Mouse (Mus musculus) liver, postnatal 0 days (tissue): Measurements from ENCODE around the gene 4930402H24Rik. TPM values are rescaled to one million over a fixed set of nuclear protein-coding genes. Genes with fewer than 3 reads are reported as not detected.

ENCODE experiments used
- ATAC-seq: fragments of 200-750 bp; cut with Nextera tagmentation; 2 replicates; pipeline ENCODE4 v1.8.0; 2017; ENCODE audit warnings: mild to moderate bottlenecking, moderate library complexity
- DNase-seq: peaks from one replicate; pipeline ENCODE4 v3.0.0-alpha.2; 2016
- H3K27ac ChIP-seq: fragments of 300-500 bp; sonication (generic); 2 replicates; pipeline ENCODE4 v1.5.1; 2014; ENCODE audit warnings: antibody characterized with exemption, moderate library complexity, mild to moderate bottlenecking, low read depth
- H3K27me3 ChIP-seq: fragments of 300-500 bp; sonication (generic); 2 replicates; pipeline ENCODE4 v1.6.1; 2014; ENCODE audit warnings: low read length, control low read depth, mixed read lengths; ENCODE audit not compliant: insufficient read depth
- H3K36me3 ChIP-seq: fragments of 300-500 bp; sonication (generic); replicated peaks from 2 replicates; pipeline ENCODE4 v1.6.1; 2014; ENCODE audit warnings: mild to moderate bottlenecking, control low read depth, low read length, moderate library complexity, mixed read lengths; ENCODE audit not compliant: insufficient read depth
- H3K4me1 ChIP-seq: fragments of 300-500 bp; sonication (generic); 2 replicates; pipeline ENCODE4 v1.6.1; 2014; ENCODE audit warnings: antibody characterized with exemption, mild to moderate bottlenecking, control low read depth; ENCODE audit not compliant: insufficient read depth
- H3K4me2 ChIP-seq: fragments of 300-500 bp; sonication (generic); 2 replicates; pipeline ENCODE4 v1.6.1; 2014; ENCODE audit warnings: low read depth, mild to moderate bottlenecking, low read length, moderate library complexity, mixed read lengths
- H3K4me3 ChIP-seq: fragments of 300-500 bp; sonication (generic); 2 replicates; pipeline ENCODE4 v1.5.1; 2014; ENCODE audit warnings: low read depth, low read length
- H3K9ac ChIP-seq: fragments of 300-500 bp; sonication (generic); replicated peaks from 2 replicates; pipeline ENCODE4 v1.6.1; 2014; ENCODE audit warnings: mild to moderate bottlenecking, moderate library complexity
- H3K9me3 ChIP-seq: fragments of 300-500 bp; sonication (generic); 2 replicates; pipeline ENCODE4 v1.6.1; 2016; ENCODE audit warnings: mild to moderate bottlenecking, control low read depth, low read length, mixed read lengths
- CTCF ChIP-seq: sonication (generic); IDR thresholded peaks from 2 replicates; pipeline ENCODE4 v1.5.1; 2016; ENCODE audit warnings: antibody characterized with exemption, low read depth
- EP300 ChIP-seq: IDR thresholded peaks from 2 replicates; pipeline ENCODE4 v1.6.1; 2016; ENCODE audit warnings: antibody characterized with exemption, low read depth, mild to moderate bottlenecking
- WGBS: fragments of 180-500 bp; shearing (Covaris S2); extraction: QIAGEN DNeasy Blood & Tissue Kit; methylation state at CpG from one replicate; pipeline ENCODE4 v1.1.7; 2014; ENCODE audit not compliant: insufficient replicate concordance; 5-methylcytosine and 5-hydroxymethylcytosine counted together
- polyA plus RNA-seq: library from polyadenylated mRNA; unstranded; fragments of >200 nt; fragmentation: Nextera tagmentation; extraction: Ambion mirVana; gene quantifications from 2 replicates; pipeline ENCODE4 v1.2.1, GENCODE M21; 2015

The 4930402H24Rik gene
- polyA plus RNA-seq, 1 experiment from 2014 or later: 8.9 TPM

GRCm38 (mm10) chr2:130816205-130816604 is 90.0 kb downstream of the 4930402H24Rik start:
- no peak for DNase-seq
- ATAC-seq: no peak
- no peaks in the 10 kb centered on the region for H3K27me3 ChIP-seq
- no peak overlapping the region for H3K4me2 ChIP-seq
- H3K4me1 ChIP-seq: peaks cover 6% of the 10 kb centered on the region; the same call in 1 of the 2 replicates
- H3K36me3 ChIP-seq: peaks cover 20% of the 10 kb centered on the region
- peak overlapping the region; percentile 62; the same call in 1 of the 2 replicates for H3K27ac ChIP-seq
- no peaks in the 10 kb centered on the region for H3K9me3 ChIP-seq
- H3K9ac ChIP-seq: no peak overlapping the region
- TF ChIP-seq EP300 (no peak), CTCF (no peak)
- WGBS: 79% methylated on average over 5 of the region's 5 CpGs
- no peak overlapping the region for H3K4me3 ChIP-seq

DNA sequence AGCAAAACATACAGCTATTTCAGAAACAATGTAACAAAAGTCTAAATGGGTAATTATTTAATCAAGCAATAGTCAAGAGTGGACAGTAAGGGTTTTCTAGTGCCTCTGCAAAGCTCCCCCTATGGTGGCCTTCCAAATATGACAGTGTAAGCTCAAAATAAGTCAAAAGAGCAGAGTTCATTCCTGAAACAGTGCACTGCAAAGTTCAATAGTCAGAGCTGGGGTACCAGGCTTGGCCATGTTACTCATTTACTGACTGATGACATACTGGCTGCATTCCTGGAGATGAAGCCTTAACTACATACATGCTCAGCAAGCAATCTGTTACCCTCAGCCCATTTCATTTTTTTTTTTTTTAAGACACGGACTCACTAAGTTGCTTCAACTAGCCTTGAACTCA is 91.7 kb downstream of the 4930402H24Rik start:
- H3K27ac ChIP-seq: peak overlapping the region; percentile 62
- no peaks in the 10 kb centered on the region for H3K27me3 ChIP-seq
- no peak overlapping the region for H3K4me3 ChIP-seq
- 48% methylated on average over 1 of the region's 1 CpGs for WGBS
- peaks cover 6% of the 10 kb centered on the region; the same call in 1 of the 2 replicates for H3K4me1 ChIP-seq
- 0 out of 2 replicates have a peak overlapping the region, but pooled peaks have one; percentile 11 for H3K4me2 ChIP-seq
- ATAC-seq: peak; percentile 93
- peak; percentile 18 for DNase-seq
- H3K9ac ChIP-seq: no peak overlapping the region
- H3K9me3 ChIP-seq: no peaks in the 10 kb centered on the region
- TF ChIP-seq CTCF (0 out of 2 replicates have a peak, but pooled peaks have one; percentile 17), EP300 (0 out of 2 replicates have a peak, but pooled peaks have one; percentile 31)
- peaks cover 19% of the 10 kb centered on the region for H3K36me3 ChIP-seq

DNA sequence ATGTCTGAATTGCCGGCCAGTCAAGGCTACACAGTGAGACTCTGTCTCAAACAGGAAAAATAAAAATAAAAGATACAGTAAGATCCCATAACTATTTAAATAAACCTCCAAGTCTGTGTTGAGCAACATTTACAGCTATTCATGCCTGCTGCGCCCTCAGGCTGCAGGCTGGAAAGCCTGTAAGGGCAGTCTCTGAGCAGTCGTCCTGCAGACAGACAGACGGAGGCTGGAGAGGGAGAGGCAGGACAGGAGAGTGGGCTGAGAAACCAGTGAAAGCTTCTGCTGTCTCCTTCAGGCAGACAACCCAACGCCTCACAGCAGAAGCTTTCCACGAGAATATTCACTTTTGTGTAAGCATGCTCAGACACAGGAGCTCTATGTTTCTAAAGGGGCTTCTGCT is 92.5 kb downstream of the 4930402H24Rik start:
- H3K4me1 ChIP-seq: peaks cover 6% of the 10 kb centered on the region; the same call in 1 of the 2 replicates
- ATAC-seq (no peak), DNase-seq (no peak)
- H3K4me3 ChIP-seq: no peak overlapping the region
- H3K36me3 ChIP-seq: peaks cover 21% of the 10 kb centered on the region
- 66% methylated on average over 6 of the region's 6 CpGs for WGBS
- H3K4me2 ChIP-seq: peak overlapping the region; percentile 11; the same call in 1 of the 2 replicates
- TF ChIP-seq CTCF: no peak
- TF ChIP-seq EP300: no peak
- H3K27me3 ChIP-seq: no peaks in the 10 kb centered on the region
- no peaks in the 10 kb centered on the region for H3K9me3 ChIP-seq
- 0 out of 2 replicates have a peak overlapping the region, but pooled peaks have one; percentile 16 for H3K27ac ChIP-seq
- H3K9ac ChIP-seq: no peak overlapping the region

DNA sequence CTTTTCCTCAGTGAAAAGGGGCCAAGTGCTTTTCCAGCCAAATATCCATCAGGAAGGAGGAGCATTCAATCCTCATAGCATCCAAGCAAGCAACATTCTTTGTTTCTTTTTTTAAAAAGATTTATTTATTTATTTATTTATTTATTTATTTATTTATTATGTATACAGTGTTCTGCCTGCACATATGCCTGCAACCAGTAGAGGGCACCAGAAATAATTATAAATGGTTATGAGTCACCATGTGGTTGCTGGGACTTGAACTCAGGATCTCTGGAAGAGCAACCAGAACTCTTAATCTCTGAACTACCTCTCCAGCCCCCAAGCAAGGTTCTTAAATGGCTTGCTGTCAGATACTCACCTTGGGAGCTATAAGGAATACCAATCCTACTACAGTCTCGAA is 93.7 kb downstream of the 4930402H24Rik start:
- Histone ChIP-seq H3K9ac (no peak overlapping the region), H3K27me3 (no peaks in the 10 kb centered on the region), H3K9me3 (no peaks in the 10 kb centered on the region), H3K4me1 (peaks cover 6% of the 10 kb centered on the region; the same call in 1 of the 2 replicates), H3K27ac (no peak overlapping the region), H3K4me3 (no peak overlapping the region), H3K36me3 (peaks cover 23% of the 10 kb centered on the region), H3K4me2 (no peak overlapping the region)
- 91% methylated on average over 1 of the region's 1 CpGs for WGBS
- no peak for ATAC-seq
- no peak for DNase-seq
- no peak for TF ChIP-seq EP300
- peak; percentile 38 for TF ChIP-seq CTCF

- H3K4me3 ChIP-seq: no peak overlapping the region
- H3K4me1 ChIP-seq: no peaks in the 10 kb centered on the region
- TF ChIP-seq EP300: no peak
- no peak for TF ChIP-seq CTCF
- no peaks in the 10 kb centered on the region for H3K27me3 ChIP-seq
- no peak for DNase-seq
- no peak overlapping the region for H3K4me2 ChIP-seq
- WGBS: 84% methylated on average over 3 of the region's 3 CpGs
- H3K9me3 ChIP-seq: no peaks in the 10 kb centered on the region
- no peak overlapping the region for H3K9ac ChIP-seq
- peaks cover 22% of the 10 kb centered on the region for H3K36me3 ChIP-seq
- no peak for ATAC-seq
- H3K27ac ChIP-seq: no peak overlapping the region
Measured at GRCm38 (mm10) chr2:130805146-130805545, 101.1 kb downstream of the 4930402H24Rik start.

DNA sequence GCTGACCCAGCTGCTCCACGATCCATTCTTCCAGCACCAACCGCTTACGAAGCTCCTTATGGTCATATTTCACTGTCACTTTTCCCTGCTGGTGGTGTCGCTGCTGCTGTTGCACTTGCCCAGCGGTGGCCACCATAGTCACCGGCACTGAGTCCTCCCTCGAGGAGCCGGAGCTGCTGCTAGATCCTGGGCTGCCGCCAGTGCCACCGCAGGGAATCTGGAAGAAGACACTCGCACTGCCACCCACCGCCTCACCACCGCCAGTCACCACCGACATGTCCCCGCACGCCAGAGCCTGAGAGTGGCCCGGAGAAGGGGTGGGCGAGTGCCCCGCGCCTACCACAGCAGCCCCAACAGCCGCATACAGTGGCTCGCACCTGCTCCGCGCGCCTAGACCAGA is 102.5 kb downstream of the 4930402H24Rik start:
- 81% methylated on average over 25 of the region's 25 CpGs for WGBS
- no peaks in the 10 kb centered on the region for H3K4me1 ChIP-seq

More for the DNA sequence above, 102.5 kb downstream of the 4930402H24Rik start:
- H3K27me3 ChIP-seq: no peaks in the 10 kb centered on the region
- DNase-seq (no peak), ATAC-seq (no peak)
- H3K27ac ChIP-seq: no peak overlapping the region
- H3K9ac ChIP-seq: no peak overlapping the region
- H3K36me3 ChIP-seq: peaks cover 15% of the 10 kb centered on the region
- no peak overlapping the region for H3K4me3 ChIP-seq
- H3K9me3 ChIP-seq: no peaks in the 10 kb centered on the region
- TF ChIP-seq EP300 (no peak), CTCF (no peak)
- no peak overlapping the region for H3K4me2 ChIP-seq
